Mouse (Mus musculus) heart, embryonic 13.5 days (tissue): ENCODE data around the gene Cfap299. TPM values are rescaled to one million over a fixed set of nuclear protein-coding genes. Genes with fewer than 3 reads are reported as not detected.

Experiments used
- ATAC-seq: fragments of 200-750 bp; cut with Nextera tagmentation; 2 replicates; pipeline ENCODE4 v1.8.0; 2017; ENCODE audit warnings: moderate TSS enrichment; ENCODE audit not compliant: insufficient number of reproducible peaks, low FRiP score, low TSS enrichment; ENCODE audit errors: extremely low read depth
- H3K27ac ChIP-seq: fragments of 300-500 bp; sonication (generic); replicated peaks from 2 replicates; pipeline ENCODE4 v1.5.1; 2015; ENCODE audit warnings: moderate library complexity, mild to moderate bottlenecking, inconsistent platforms
- H3K27me3 ChIP-seq: fragments of 300-500 bp; sonication (generic); replicated peaks from 2 replicates; pipeline ENCODE4 v1.6.1; 2015; ENCODE audit warnings: mild to moderate bottlenecking, inconsistent platforms
- H3K36me3 ChIP-seq: fragments of 300-500 bp; sonication (generic); 2 replicates; pipeline ENCODE4 v1.6.1; 2015; ENCODE audit warnings: mild to moderate bottlenecking, inconsistent platforms
- H3K4me1 ChIP-seq: fragments of 300-500 bp; sonication (generic); 2 replicates; pipeline ENCODE4 v1.6.1; 2015; ENCODE audit warnings: inconsistent platforms
- H3K4me2 ChIP-seq: fragments of 300-500 bp; sonication (generic); 2 replicates; pipeline ENCODE4 v1.6.1; 2015; ENCODE audit warnings: inconsistent platforms, mild to moderate bottlenecking, moderate library complexity
- H3K4me3 ChIP-seq: fragments of 300-500 bp; sonication (generic); 2 replicates; pipeline ENCODE4 v1.5.1; 2015; ENCODE audit warnings: moderate library complexity, mild to moderate bottlenecking, inconsistent platforms
- H3K9ac ChIP-seq: fragments of 300-500 bp; sonication (generic); 2 replicates; pipeline ENCODE4 v1.6.1; 2015; ENCODE audit warnings: inconsistent platforms, mild to moderate bottlenecking, moderate library complexity
- H3K9me3 ChIP-seq: fragments of 300-500 bp; sonication (generic); 2 replicates; pipeline ENCODE4 v1.6.1; 2016; ENCODE audit warnings: inconsistent platforms
- WGBS: fragments of 180-500 bp; shearing (Covaris S2); methylation state at CpG from one replicate; pipeline ENCODE4 v1.1.7; 2015; ENCODE audit warnings: mixed read lengths; 5-methylcytosine and 5-hydroxymethylcytosine counted together
- polyA plus RNA-seq: library from polyadenylated mRNA; unstranded; fragments of >200 nt; fragmentation: Nextera tagmentation; extraction: Ambion mirVana; gene quantifications from 2 replicates; pipeline ENCODE4 v1.2.1, GENCODE M21; 2015

The Cfap299 gene
- polyA plus RNA-seq, 1 experiment from 2014 or later, result 0.40 TPM

GRCm38 (mm10) chr5:98688254-98688653 lies 359.1 kb downstream of the Cfap299 start:
- H3K9me3 ChIP-seq, result peaks cover 5% of the 10 kb centered on the region; the same call in 1 of the 2 replicates
- H3K27ac ChIP-seq, result no peak overlapping the region
- no peak overlapping the region for H3K9ac ChIP-seq
- H3K27me3 ChIP-seq, result no peaks in the 10 kb centered on the region
- H3K4me2 ChIP-seq, result no peak overlapping the region
- no peak overlapping the region for H3K4me3 ChIP-seq
- WGBS, result 81% methylated on average over 5 of the region's 5 CpGs
- no peak for ATAC-seq
- no peaks in the 10 kb centered on the region for H3K36me3 ChIP-seq
- H3K4me1 ChIP-seq, result no peaks in the 10 kb centered on the region

- no peaks in the 10 kb centered on the region for H3K36me3 ChIP-seq
Measured at GRCm38 (mm10) chr5:98692070-98692469, 363.0 kb downstream of the Cfap299 start.

GRCm38 (mm10) chr5:98696336-98696735 lies 367.2 kb downstream of the Cfap299 start:
- Histone ChIP-seq H3K9ac (no peak overlapping the region), H3K4me2 (no peak overlapping the region), H3K4me1 (no peaks in the 10 kb centered on the region), H3K27ac (no peak overlapping the region), H3K9me3 (no peaks in the 10 kb centered on the region), H3K27me3 (no peaks in the 10 kb centered on the region), H3K36me3 (no peaks in the 10 kb centered on the region), H3K4me3 (no peak overlapping the region)
- no peak for ATAC-seq
- WGBS, result 61% methylated on average over 8 of the region's 8 CpGs

More at GRCm38 (mm10) chr5:98692070-98692469, 363.0 kb downstream of the Cfap299 start:
- Histone ChIP-seq H3K4me2 (no peak overlapping the region), H3K4me1 (no peaks in the 10 kb centered on the region), H3K27ac (no peak overlapping the region), H3K27me3 (no peaks in the 10 kb centered on the region), H3K9ac (no peak overlapping the region), H3K4me3 (no peak overlapping the region), H3K9me3 (peaks cover 5% of the 10 kb centered on the region; the same call in 1 of the 2 replicates)
- ATAC-seq, result no peak
- 48% methylated on average over 5 of the region's 5 CpGs for WGBS

GRCm38 (mm10) chr5:98703963-98704362 lies 374.9 kb downstream of the Cfap299 start:
- Histone ChIP-seq H3K4me2 (no peak overlapping the region), H3K9ac (no peak overlapping the region), H3K27ac (no peak overlapping the region), H3K4me1 (no peaks in the 10 kb centered on the region), H3K36me3 (no peaks in the 10 kb centered on the region), H3K4me3 (no peak overlapping the region), H3K9me3 (no peaks in the 10 kb centered on the region), H3K27me3 (no peaks in the 10 kb centered on the region)
- ATAC-seq, result no peak
- 66% methylated on average over 5 of the region's 5 CpGs for WGBS

- no peak for ATAC-seq
- Histone ChIP-seq H3K36me3 (no peaks in the 10 kb centered on the region), H3K9me3 (no peaks in the 10 kb centered on the region)
Measured at GRCm38 (mm10) chr5:98706597-98706996, 377.5 kb downstream of the Cfap299 start.

GRCm38 (mm10) chr5:98715392-98715791 lies 386.3 kb downstream of the Cfap299 start:
- H3K4me1 ChIP-seq, result no peaks in the 10 kb centered on the region
- H3K9ac ChIP-seq, result no peak overlapping the region
- no peaks in the 10 kb centered on the region for H3K9me3 ChIP-seq
- H3K27ac ChIP-seq, result no peak overlapping the region
- no peak overlapping the region for H3K4me3 ChIP-seq
- 79% methylated on average over 2 of the region's 2 CpGs for WGBS
- no peaks in the 10 kb centered on the region for H3K36me3 ChIP-seq
- no peaks in the 10 kb centered on the region for H3K27me3 ChIP-seq
- no peak overlapping the region for H3K4me2 ChIP-seq
- no peak for ATAC-seq

More at GRCm38 (mm10) chr5:98706597-98706996, 377.5 kb downstream of the Cfap299 start:
- Histone ChIP-seq H3K4me1 (no peaks in the 10 kb centered on the region), H3K9ac (no peak overlapping the region), H3K27ac (no peak overlapping the region), H3K27me3 (no peaks in the 10 kb centered on the region), H3K4me3 (no peak overlapping the region), H3K4me2 (no peak overlapping the region)
- 74% methylated on average over 4 of the region's 4 CpGs for WGBS

- H3K4me2 ChIP-seq, result no peak overlapping the region
- WGBS, result 58% methylated on average over 6 of the region's 6 CpGs
- H3K36me3 ChIP-seq, result no peaks in the 10 kb centered on the region
- H3K4me1 ChIP-seq, result no peaks in the 10 kb centered on the region
- no peak overlapping the region for H3K4me3 ChIP-seq
- H3K9ac ChIP-seq, result no peak overlapping the region
- H3K9me3 ChIP-seq, result no peaks in the 10 kb centered on the region
- no peaks in the 10 kb centered on the region for H3K27me3 ChIP-seq
- no peak overlapping the region for H3K27ac ChIP-seq
- ATAC-seq, result no peak
Measured at GRCm38 (mm10) chr5:98732157-98733009, 403.3 kb downstream of the Cfap299 start.

GRCm38 (mm10) chr5:98733010-98733399 lies 403.9 kb downstream of the Cfap299 start:
- no peaks in the 10 kb centered on the region for H3K36me3 ChIP-seq

GRCm38 (mm10) chr5:98761858-98762652 lies 433.0 kb downstream of the Cfap299 start:
- Histone ChIP-seq H3K4me2 (no peak overlapping the region), H3K4me3 (no peak overlapping the region), H3K9ac (no peak overlapping the region), H3K9me3 (no peaks in the 10 kb centered on the region), H3K27ac (no peak overlapping the region), H3K36me3 (no peaks in the 10 kb centered on the region), H3K27me3 (no peaks in the 10 kb centered on the region), H3K4me1 (no peaks in the 10 kb centered on the region)
- no peak for ATAC-seq
- 80% methylated on average over 15 of the region's 15 CpGs for WGBS

More at GRCm38 (mm10) chr5:98733010-98733399, 403.9 kb downstream of the Cfap299 start:
- H3K4me1 ChIP-seq, result no peaks in the 10 kb centered on the region
- H3K27me3 ChIP-seq, result no peaks in the 10 kb centered on the region
- H3K27ac ChIP-seq, result no peak overlapping the region
- H3K4me3 ChIP-seq, result no peak overlapping the region
- H3K4me2 ChIP-seq, result no peak overlapping the region
- no peaks in the 10 kb centered on the region for H3K9me3 ChIP-seq
- ATAC-seq, result no peak
- no peak overlapping the region for H3K9ac ChIP-seq
- WGBS, result 64% methylated on average over 2 of the region's 2 CpGs

GRCm38 (mm10) chr5:98778588-98778987 lies 449.5 kb downstream of the Cfap299 start:
- Histone ChIP-seq H3K4me3 (no peak overlapping the region), H3K27ac (no peak overlapping the region), H3K36me3 (no peaks in the 10 kb centered on the region), H3K27me3 (no peaks in the 10 kb centered on the region), H3K4me1 (no peaks in the 10 kb centered on the region), H3K9me3 (no peaks in the 10 kb centered on the region), H3K4me2 (no peak overlapping the region), H3K9ac (no peak overlapping the region)
- WGBS, result 78% methylated on average over 4 of the region's 4 CpGs
- no peak for ATAC-seq

- Histone ChIP-seq H3K27ac (no peak overlapping the region), H3K4me3 (no peak overlapping the region), H3K4me2 (no peak overlapping the region), H3K27me3 (no peaks in the 10 kb centered on the region), H3K9ac (no peak overlapping the region), H3K36me3 (no peaks in the 10 kb centered on the region), H3K9me3 (no peaks in the 10 kb centered on the region), H3K4me1 (no peaks in the 10 kb centered on the region)
- 90% methylated on average over 7 of the region's 7 CpGs for WGBS
- ATAC-seq, result no peak
Measured at GRCm38 (mm10) chr5:98782066-98782465, 453.0 kb downstream of the Cfap299 start.
